Mouse (Mus musculus): ENCODE results near the gene Tex13b. TPM values are rescaled to one million over a fixed set of nuclear protein-coding genes. Genes with fewer than 3 reads are reported as not detected.

The Tex13b gene
- polyA plus RNA-seq, 1 experiment from 2014 or later = not detected

Other genes starting within 250 kb of the Tex13b start
- gene Tsc22d3, start 212.8 kb downstream of the Tex13b start, polyA plus RNA-seq (2015; fragmentation: Nextera tagmentation; extraction: Ambion mirVana) = 135 and 143 TPM in 2 replicates
- gene Mid2, start 148.8 kb downstream of the Tex13b start, polyA plus RNA-seq (2015; fragmentation: Nextera tagmentation; extraction: Ambion mirVana) = 4.8 and 5.3 TPM in 2 replicates
- gene Vsig1, start 94.2 kb upstream of the Tex13b start, polyA plus RNA-seq (2015; fragmentation: Nextera tagmentation; extraction: Ambion mirVana) = not detected in 2 replicates
- gene Psmd10, start 143.3 kb upstream of the Tex13b start, polyA plus RNA-seq (2015; fragmentation: Nextera tagmentation; extraction: Ambion mirVana) = 50.1 and 51.8 TPM in 2 replicates
- 15.2 and 16.9 TPM in 2 replicates for gene Atg4a, start 143.5 kb upstream of the Tex13b start, polyA plus RNA-seq (2015; fragmentation: Nextera tagmentation; extraction: Ambion mirVana)